Mouse (Mus musculus): Measurements from ENCODE around the gene Bean1. TPM values are rescaled to one million over a fixed set of nuclear protein-coding genes. Genes with fewer than 3 reads are reported as not detected.
A peak's percentile ranks its signal among the peaks of the same experiment; 100 is the strongest.

The Bean1 gene
- polyA plus RNA-seq (2012; rRNA removed) = 0.02 and 0.05 TPM in 2 replicates
- not detected in 2 replicates for polyA plus RNA-seq (2014; fragmentation: Nextera tagmentation; extraction: Ambion mirVana)

DNA sequence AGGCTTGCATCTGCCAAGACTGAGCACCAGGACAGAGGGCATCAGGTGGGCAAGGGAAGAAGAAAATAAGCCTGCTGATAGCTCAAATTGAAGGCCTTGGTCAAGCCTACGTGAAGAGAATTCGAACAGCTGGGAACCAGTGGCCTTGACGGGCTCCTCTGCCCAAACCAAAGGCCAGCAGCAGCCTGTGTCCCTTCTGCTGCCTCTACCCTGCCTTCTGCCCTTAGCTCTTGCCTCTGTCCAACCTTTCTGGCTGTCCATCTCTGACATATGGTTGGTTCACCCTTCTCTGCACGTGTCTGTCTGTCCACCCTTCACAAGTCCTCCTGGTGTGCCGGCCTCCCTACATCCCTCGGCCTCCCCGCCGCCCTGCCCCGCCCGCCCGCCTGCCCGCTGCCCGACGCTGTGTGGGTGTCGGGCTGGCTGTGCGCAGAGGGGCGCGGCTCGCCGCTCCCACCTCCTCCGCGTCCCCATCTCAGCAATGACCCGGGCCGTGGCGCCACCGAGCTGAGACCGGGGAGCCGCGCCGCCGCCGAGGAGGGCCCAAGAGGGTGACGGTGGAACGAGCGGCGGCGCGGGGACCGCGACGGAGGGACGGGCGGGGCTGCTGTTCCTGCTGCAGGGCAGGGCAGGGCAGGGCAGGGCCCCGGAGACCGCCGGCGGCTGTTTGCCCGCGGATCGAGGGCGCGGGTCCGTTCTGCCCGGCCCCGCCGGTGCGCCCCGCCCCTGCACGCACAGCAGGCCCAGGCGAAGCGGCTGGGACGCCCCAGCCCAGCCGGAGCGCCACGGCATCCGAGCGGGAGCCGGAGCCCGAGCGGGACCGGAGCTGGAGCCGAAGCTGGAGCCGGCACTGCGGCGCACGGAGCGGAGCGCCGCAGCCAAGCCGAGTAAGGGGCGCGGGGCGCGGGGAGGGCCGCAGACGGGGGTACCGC lies at the start of gene Bean1:
Gene Bean1 (plus strand): TSS at position 325 of the 932 bp plus-strand sequence.
- 2% methylated on average over 74 of the region's 87 CpGs for WGBS (ENCODE audit: insufficient replicate concordance)
- no peak within 1 kb of the TSS for H3K9ac ChIP-seq (replicated peaks)
- no peak for ATAC-seq (ENCODE audit: insufficient read depth)
- no peaks in the 10 kb centered on the region for H3K4me1 ChIP-seq (replicated peaks; ENCODE audit: control insufficient read depth in 2 of 2, insufficient read depth in 2 of 2, low read length in 1 of 2)
- H3K27me3 ChIP-seq (ENCODE audit: control insufficient read depth, insufficient read depth, low read length) = peaks cover 30% of the 10 kb centered on the region
- TF ChIP-seq CTCF (IDR thresholded peaks at IDR 0.05; ENCODE audit: low read depth) (no peak), EP300 (IDR thresholded peaks at IDR 0.05; ENCODE audit: low read depth) (no peak)
- peak within 1 kb of the TSS; percentile 54 for H3K4me2 ChIP-seq (ENCODE audit: low read depth)
- peak within 1 kb of the TSS in 1 of 2 experiments; percentile 42; a peak in 2 of 4 replicates for H3K4me3 ChIP-seq (ENCODE audit: insufficient read depth in 1 of 2, low read depth in 2 of 2, low read length in 2 of 2)
- no peaks in the 10 kb centered on the region for H3K9me3 ChIP-seq (ENCODE audit: control insufficient read depth, low read length)
- no peaks in the 10 kb centered on the region for H3K36me3 ChIP-seq (replicated peaks; ENCODE audit: control insufficient read depth, insufficient read depth, low read depth)
- no peak for DNase-seq (ENCODE audit: low read depth in 3 of 3, low spot score in 3 of 3)
- H3K27ac ChIP-seq = no peak within 1 kb of the TSS

DNA sequence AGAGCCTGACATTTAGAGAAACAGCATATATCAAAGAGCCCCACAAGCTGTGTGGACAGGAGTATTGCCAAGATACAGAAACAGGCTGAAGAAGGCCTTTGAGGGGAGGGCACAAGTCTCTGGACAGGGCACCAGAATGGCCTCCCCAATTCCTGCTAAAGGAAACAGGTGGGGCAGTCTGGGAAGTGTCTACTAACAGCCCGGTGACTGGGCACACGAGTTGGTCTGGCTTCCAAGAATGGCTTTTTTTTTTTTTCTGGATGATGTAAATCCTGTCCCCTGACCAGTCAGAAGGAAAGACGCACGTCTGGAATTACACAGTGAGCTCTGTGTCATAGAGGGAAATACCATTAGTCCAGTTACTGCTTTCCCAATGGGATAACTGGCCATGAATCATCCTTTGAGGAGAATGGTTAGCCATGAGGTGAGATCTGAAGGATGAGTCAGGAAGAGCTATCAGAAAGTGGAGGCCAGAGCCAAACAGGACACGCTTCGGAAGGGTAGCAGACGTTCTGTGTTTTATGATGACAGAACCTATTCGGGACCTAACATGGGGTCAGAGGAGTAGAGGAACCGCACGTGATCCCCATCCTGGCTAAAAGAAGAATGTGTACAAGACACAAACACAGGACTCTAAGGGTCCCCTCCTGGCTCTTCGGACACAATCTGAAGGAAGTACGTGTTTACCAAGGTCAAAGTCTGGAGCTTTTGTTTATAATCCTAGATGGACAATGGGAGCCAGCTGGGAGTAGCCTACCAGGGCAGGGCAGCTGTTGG lies 48.4 kb upstream of the Bean1 start:
- 65% methylated on average over 12 of the region's 12 CpGs for WGBS (ENCODE audit: insufficient replicate concordance)
- Histone ChIP-seq H3K27me3 (ENCODE audit: control insufficient read depth, insufficient read depth, low read length) (no peaks in the 10 kb centered on the region), H3K9me3 (ENCODE audit: control insufficient read depth, low read length) (no peaks in the 10 kb centered on the region), H3K4me3 (ENCODE audit: insufficient read depth in 1 of 2, low read depth in 2 of 2, low read length in 2 of 2) (no peak overlapping the region), H3K36me3 (replicated peaks; ENCODE audit: control insufficient read depth, insufficient read depth, low read depth) (no peaks in the 10 kb centered on the region), H3K4me1 (replicated peaks; ENCODE audit: control insufficient read depth in 2 of 2, insufficient read depth in 2 of 2, low read length in 1 of 2) (no peaks in the 10 kb centered on the region), H3K9ac (replicated peaks) (no peak overlapping the region), H3K27ac (no peak overlapping the region), H3K4me2 (ENCODE audit: low read depth) (no peak overlapping the region)
- DNase-seq (ENCODE audit: low read depth in 3 of 3, low spot score in 3 of 3) (no peak), ATAC-seq (ENCODE audit: insufficient read depth) (no peak)
- no peak for TF ChIP-seq EP300 (IDR thresholded peaks at IDR 0.05; ENCODE audit: low read depth)
- no peak for TF ChIP-seq CTCF (IDR thresholded peaks at IDR 0.05; ENCODE audit: low read depth)

DNA sequence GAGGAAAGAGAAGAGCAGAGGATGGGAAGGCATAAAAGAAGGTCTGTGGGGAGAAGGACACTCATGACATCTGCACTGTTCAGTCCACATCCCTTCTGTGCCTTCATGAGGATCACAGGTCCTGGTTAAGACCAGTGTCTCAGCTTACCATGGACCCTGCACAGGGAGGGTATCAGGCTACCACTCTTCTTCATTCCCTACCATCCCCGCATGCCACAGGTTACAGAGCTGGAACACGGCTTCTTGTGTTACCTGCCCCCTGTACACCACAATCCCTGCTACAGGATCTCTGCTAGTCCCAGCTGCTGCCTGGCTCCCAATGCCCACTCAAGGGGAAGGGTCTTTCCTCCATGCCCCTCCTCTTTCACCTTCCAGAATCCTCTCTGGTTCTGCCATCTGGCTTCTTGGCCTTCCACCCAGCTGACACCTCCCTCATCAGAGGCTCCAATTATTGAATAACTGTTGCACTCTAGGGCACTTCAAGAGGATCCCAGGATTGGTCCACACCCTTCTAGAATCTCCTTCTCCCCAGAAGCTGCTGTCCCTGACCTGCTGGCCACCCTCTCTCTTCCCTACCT lies 47.1 kb upstream of the Bean1 start:
- no peaks in the 10 kb centered on the region for H3K9me3 ChIP-seq (ENCODE audit: control insufficient read depth, low read length)
- ATAC-seq (ENCODE audit: insufficient read depth) (no peak), DNase-seq (ENCODE audit: low read depth in 3 of 3, low spot score in 3 of 3) (no peak)
- no peaks in the 10 kb centered on the region for H3K36me3 ChIP-seq (replicated peaks; ENCODE audit: control insufficient read depth, insufficient read depth, low read depth)
- H3K4me1 ChIP-seq (replicated peaks; ENCODE audit: control insufficient read depth in 2 of 2, insufficient read depth in 2 of 2, low read length in 1 of 2) = no peaks in the 10 kb centered on the region
- H3K27ac ChIP-seq = no peak overlapping the region
- H3K4me2 ChIP-seq (ENCODE audit: low read depth) = no peak overlapping the region
- no peaks in the 10 kb centered on the region for H3K27me3 ChIP-seq (ENCODE audit: control insufficient read depth, insufficient read depth, low read length)
- TF ChIP-seq CTCF (IDR thresholded peaks at IDR 0.05; ENCODE audit: low read depth) = no peak
- no peak for TF ChIP-seq EP300 (IDR thresholded peaks at IDR 0.05; ENCODE audit: low read depth)
- 76% methylated on average over 2 of the region's 2 CpGs for WGBS (ENCODE audit: insufficient replicate concordance)
- no peak overlapping the region for H3K4me3 ChIP-seq (ENCODE audit: insufficient read depth in 1 of 2, low read depth in 2 of 2, low read length in 2 of 2)
- no peak overlapping the region for H3K9ac ChIP-seq (replicated peaks)

DNA sequence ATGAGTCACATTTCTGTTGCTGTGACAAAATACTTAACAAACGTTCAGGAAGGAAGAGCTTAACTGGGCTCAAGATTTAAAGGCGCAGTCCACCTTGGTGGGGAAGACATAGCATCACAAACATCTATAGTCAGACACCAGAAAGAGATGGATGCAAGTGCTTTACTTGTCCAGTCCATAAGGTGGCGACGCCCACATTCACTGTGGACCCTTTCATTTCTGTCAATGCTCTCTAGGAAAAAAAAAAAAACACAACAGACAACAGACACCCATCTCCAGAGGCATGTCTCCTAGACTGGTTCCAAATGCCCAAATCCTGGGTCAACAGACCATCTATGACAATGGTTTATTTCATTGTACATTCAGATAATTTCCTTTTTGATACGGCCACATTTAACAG lies 45.7 kb upstream of the Bean1 start:
- WGBS (ENCODE audit: insufficient replicate concordance) = 60% methylated on average over 5 of the region's 5 CpGs

More for the DNA sequence above, 45.7 kb upstream of the Bean1 start:
- no peaks in the 10 kb centered on the region for H3K27me3 ChIP-seq (ENCODE audit: control insufficient read depth, insufficient read depth, low read length)
- no peak for TF ChIP-seq CTCF (IDR thresholded peaks at IDR 0.05; ENCODE audit: low read depth)
- TF ChIP-seq EP300 (IDR thresholded peaks at IDR 0.05; ENCODE audit: low read depth) = no peak
- DNase-seq (ENCODE audit: low read depth in 3 of 3, low spot score in 3 of 3) (no peak), ATAC-seq (ENCODE audit: insufficient read depth) (no peak)
- H3K4me1 ChIP-seq (replicated peaks; ENCODE audit: control insufficient read depth in 2 of 2, insufficient read depth in 2 of 2, low read length in 1 of 2) = no peaks in the 10 kb centered on the region
- H3K36me3 ChIP-seq (replicated peaks; ENCODE audit: control insufficient read depth, insufficient read depth, low read depth) = no peaks in the 10 kb centered on the region
- H3K9me3 ChIP-seq (ENCODE audit: control insufficient read depth, low read length) = no peaks in the 10 kb centered on the region
- no peak overlapping the region for H3K4me2 ChIP-seq (ENCODE audit: low read depth)
- H3K4me3 ChIP-seq (ENCODE audit: insufficient read depth in 1 of 2, low read depth in 2 of 2, low read length in 2 of 2) = no peak overlapping the region
- no peak overlapping the region for H3K27ac ChIP-seq
- no peak overlapping the region for H3K9ac ChIP-seq (replicated peaks)

All from liver, embryonic 14.5 days (tissue).